Mouse (Mus musculus): Measurements from ENCODE around the gene Fbf1.

DNA sequence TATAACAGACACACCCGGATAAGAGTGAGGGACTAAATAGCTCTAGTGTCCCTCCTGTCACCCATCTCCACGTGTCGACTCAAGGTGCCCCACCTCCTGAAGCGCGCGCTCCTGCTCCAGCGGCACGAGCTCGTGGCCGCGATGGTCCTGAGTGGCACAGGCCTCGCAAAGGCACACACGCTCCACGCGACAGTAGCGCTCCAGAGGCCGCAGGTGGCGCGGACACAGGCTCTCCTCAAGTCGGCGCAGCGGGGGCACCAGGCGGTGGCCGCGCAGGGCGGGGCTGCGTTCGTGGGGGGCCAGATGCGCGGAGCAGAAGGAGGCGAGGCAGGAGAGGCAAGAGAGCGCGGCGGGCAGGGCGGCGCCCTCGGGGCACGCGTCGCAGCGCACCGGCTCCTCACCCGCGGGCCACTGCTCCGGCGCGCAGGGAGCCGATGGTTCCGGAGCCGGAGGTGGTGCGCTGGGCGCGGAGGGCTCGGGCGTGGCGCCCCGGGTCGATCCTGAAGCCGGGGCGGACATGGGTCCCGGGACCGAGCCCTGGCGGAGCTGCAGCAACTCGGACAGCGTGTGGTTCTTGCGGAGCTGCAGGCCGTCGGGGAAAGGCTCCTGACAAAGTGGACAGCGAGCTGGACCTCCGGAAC is 58.4 kb downstream of the Fbf1 start:
- TF ChIP-seq POLR2A (IDR thresholded peaks at IDR 0.05; ENCODE audit: insufficient read depth, low read depth, low read length) = no peak
- TF ChIP-seq CTCF (IDR thresholded peaks at IDR 0.05; ENCODE audit: insufficient read depth, low read depth, low read length) = no peak
